ENCODE assay signal across 15 mouse cellular contexts in genomic region chr6:94659886-94660333, GRCm38 (mm10). TPM values are rescaled to one million over a fixed set of nuclear protein-coding genes. Genes with fewer than 3 reads are reported as not detected.
DNase-seq lines count a peak whose midpoint lies in the region; ATAC-seq lines count a peak whose summit lies in the region.
"Had no signal": no experiment of that assay in that cellular context is flagged by ENCODE, and none has a peak within 500 bp of the region (broad histone marks: within the 10 kb centered on the region; RNA-seq: fewer than 3 reads in every experiment).

No protein-coding gene starts in this region.

- peak; percentile 80 for DNase-seq in gastrocnemius, adult 18-20 months (ENCODE audit: low spot score)
- no peak for DNase-seq in gastrocnemius, postnatal 4 days (ENCODE audit: low spot score in 2 of 2)
- no peak for DNase-seq in limb, embryonic 10.5 days (ENCODE audit: low spot score)
- DNase-seq in intestine, embryonic 14.5 days (ENCODE audit: low spot score), result no peak
- no peak for DNase-seq in yolk sac, embryonic 10.5 days (ENCODE audit: low spot score)
- no peak for DNase-seq in urinary bladder, postnatal 25 days (ENCODE audit: low spot score)
- DNase-seq: embryo, embryonic 11 days; heart, postnatal 36 days; kidney, postnatal 25 days; lung, postnatal 4 days; thymus, postnatal 36 days had no signal

- peaks cover 51% of the 10 kb centered on the region for H3K4me1 ChIP-seq in limb, embryonic 13.5 days
- peaks cover 58% of the 10 kb centered on the region for H3K4me1 ChIP-seq in limb, embryonic 10.5 days
- peaks cover 37% of the 10 kb centered on the region for H3K4me1 ChIP-seq in intestine, embryonic 14.5 days (replicated peaks; ENCODE audit: control insufficient read depth, insufficient read depth, low read length)

- WGBS in limb, embryonic 13.5 days, result 66% methylated on average over 4 of the region's 4 CpGs
- WGBS in limb, embryonic 10.5 days, result 69% methylated on average over 4 of the region's 4 CpGs
- 56% methylated on average over 4 of the region's 4 CpGs for WGBS in intestine, embryonic 14.5 days

- no peaks in the 10 kb centered on the region for H3K27me3 ChIP-seq in limb, embryonic 13.5 days
- peaks cover 27% of the 10 kb centered on the region for H3K27me3 ChIP-seq in limb, embryonic 10.5 days (ENCODE audit: low read depth, poor library complexity, severe bottlenecking)
- no peaks in the 10 kb centered on the region for H3K27me3 ChIP-seq in intestine, embryonic 14.5 days (replicated peaks; ENCODE audit: control insufficient read depth, insufficient read depth, low read length)
- H3K27me3 ChIP-seq: liver, embryonic 15.5 days had no signal

- peaks cover 27% of the 10 kb centered on the region for H3K36me3 ChIP-seq in limb, embryonic 13.5 days
- H3K36me3 ChIP-seq in limb, embryonic 10.5 days, result peaks cover 23% of the 10 kb centered on the region
- H3K36me3 ChIP-seq in intestine, embryonic 14.5 days (ENCODE audit: control insufficient read depth, insufficient read depth, low read length), result peaks cover 15% of the 10 kb centered on the region
- H3K36me3 ChIP-seq: liver, embryonic 15.5 days had no signal

- H3K9ac ChIP-seq in limb, embryonic 13.5 days, result no peak overlapping the region
- no peak overlapping the region for H3K9ac ChIP-seq in intestine, embryonic 14.5 days (ENCODE audit: low read length)
- H3K9ac ChIP-seq: liver, embryonic 15.5 days had no signal

- no peaks in the 10 kb centered on the region for H3K9me3 ChIP-seq in limb, embryonic 13.5 days
- no peaks in the 10 kb centered on the region for H3K9me3 ChIP-seq in limb, embryonic 10.5 days (replicated peaks)
- H3K9me3 ChIP-seq in intestine, embryonic 14.5 days (ENCODE audit: control insufficient read depth, low read length), result no peaks in the 10 kb centered on the region
- H3K9me3 ChIP-seq: liver, embryonic 15.5 days had no signal

- H3K27ac ChIP-seq in limb, embryonic 13.5 days, result 0 out of 2 replicates have a peak overlapping the region, but pooled peaks have one; percentile 28
- no peak overlapping the region for H3K27ac ChIP-seq in limb, embryonic 10.5 days
- H3K27ac ChIP-seq in intestine, embryonic 14.5 days (ENCODE audit: low read depth), result no peak overlapping the region
- H3K27ac ChIP-seq: hindbrain, postnatal 0 days; liver, embryonic 15.5 days had no signal

- H3K4me2 ChIP-seq in limb, embryonic 13.5 days (replicated peaks), result no peak overlapping the region
- no peak overlapping the region for H3K4me2 ChIP-seq in intestine, embryonic 14.5 days (ENCODE audit: low read length)
- H3K4me2 ChIP-seq: liver, embryonic 15.5 days; midbrain, embryonic 11.5 days had no signal

- H3K4me3 ChIP-seq in limb, embryonic 13.5 days, result no peak overlapping the region
- no peak overlapping the region for H3K4me3 ChIP-seq in limb, embryonic 10.5 days
- H3K4me3 ChIP-seq in intestine, embryonic 14.5 days (ENCODE audit: low read depth, low read length), result no peak overlapping the region
- H3K4me3 ChIP-seq: liver, embryonic 15.5 days had no signal

- peak; percentile 57; the same call in 1 of the 2 replicates for ATAC-seq in limb, embryonic 13.5 days (ENCODE audit: low FRiP score, low read depth)
- ATAC-seq in intestine, embryonic 14.5 days (replicated peaks; ENCODE audit: low FRiP score, low TSS enrichment, low read depth), result peak; percentile 79
- ATAC-seq: hindbrain, postnatal 0 days had no signal

RNA-seq across cellular contexts. Expression of gene Lrig1, which starts 40.0 kb away (rescaled TPM):
- 10 to 100 TPM; 36.4 to 42.2 TPM for total RNA-seq in gastrocnemius, adult 18-20 months (2021)
- 10 to 100 TPM; 75.3 to 82.6 TPM for total RNA-seq in gastrocnemius, postnatal 4 days (2021)
- polyA plus RNA-seq in limb, embryonic 13.5 days (2015; fragmentation: Nextera tagmentation; extraction: Ambion mirVana), result 19.0 and 23.5 TPM in 2 replicates
- polyA plus RNA-seq in limb, embryonic 10.5 days (2016; fragmentation: Nextera tagmentation; extraction: Ambion mirVana), result 13.7 and 15.7 TPM in 2 replicates
- 32.8 and 35.2 TPM in 2 replicates for polyA plus RNA-seq in intestine, embryonic 14.5 days (2014; fragmentation: Nextera tagmentation; extraction: Ambion mirVana)
